Mouse (Mus musculus) thymus, adult 2 months (tissue): Measurements from ENCODE around the gene 4930452B06Rik.

ENCODE experiments used
- CTCF ChIP-seq: fragments of 200-500 bp; IDR thresholded peaks from 2 replicates; pipeline ENCODE4 v1.5.1; 2012; ENCODE audit warnings: mild to moderate bottlenecking, control low read depth, low read length, moderate library complexity, borderline replicate concordance; ENCODE audit not compliant: control insufficient read depth, poor library complexity, insufficient read depth; ENCODE audit errors: extremely low read depth
- POLR2A ChIP-seq: fragments of 200-500 bp; IDR thresholded peaks from 2 replicates; pipeline ENCODE4 v1.6.1; 2012; ENCODE audit warnings: mild to moderate bottlenecking, low read length, control low read depth, moderate library complexity; ENCODE audit not compliant: control insufficient read depth, poor library complexity, insufficient read depth; ENCODE audit errors: extremely low read depth

GRCm38 (mm10) chr14:8641650-8642279, 24.3 kb downstream of the 4930452B06Rik start:
- TF ChIP-seq CTCF (no peak), POLR2A (no peak)
